Mouse (Mus musculus) adrenal gland, adult 2 months (tissue): ENCODE results near the gene Dab2ip. TPM values are rescaled to one million over a fixed set of nuclear protein-coding genes. Genes with fewer than 3 reads are reported as not detected.

Experiments used
- DNase-seq: peaks from one replicate; pipeline ENCODE4 v3.0.0; 2021
- long read RNA-seq: library from polyadenylated mRNA; stranded (forward); transcript quantifications from one replicate; pipeline ENCODE4 v2.0.0, GENCODE M21; 2021
- polyA plus RNA-seq: library from polyadenylated mRNA; depleted of rRNA; stranded (reverse); fragments of >200 nt; gene quantifications from 2 replicates; pipeline ENCODE4 v1.2.3, GENCODE M21; 2012; rRNA removed
- total RNA-seq, 2 experiments: library from RNA; stranded (reverse); gene quantifications; 2 replicates each; pipeline ENCODE4 v1.2.3; 2021

Gene Dab2ip
- total RNA-seq, result 10 to 100 TPM; 69.4 to 82.3 TPM
- polyA plus RNA-seq, result 191 and 192 TPM in 2 replicates
- long read RNA-seq, full-length matches to known transcripts, result 6 of 34 reads
- long read RNA-seq, partial matches to known transcripts, result 12 of 34 reads
- long read RNA-seq, other reads (novel, unspliced or antisense), result 16 of 34 reads

DNA sequence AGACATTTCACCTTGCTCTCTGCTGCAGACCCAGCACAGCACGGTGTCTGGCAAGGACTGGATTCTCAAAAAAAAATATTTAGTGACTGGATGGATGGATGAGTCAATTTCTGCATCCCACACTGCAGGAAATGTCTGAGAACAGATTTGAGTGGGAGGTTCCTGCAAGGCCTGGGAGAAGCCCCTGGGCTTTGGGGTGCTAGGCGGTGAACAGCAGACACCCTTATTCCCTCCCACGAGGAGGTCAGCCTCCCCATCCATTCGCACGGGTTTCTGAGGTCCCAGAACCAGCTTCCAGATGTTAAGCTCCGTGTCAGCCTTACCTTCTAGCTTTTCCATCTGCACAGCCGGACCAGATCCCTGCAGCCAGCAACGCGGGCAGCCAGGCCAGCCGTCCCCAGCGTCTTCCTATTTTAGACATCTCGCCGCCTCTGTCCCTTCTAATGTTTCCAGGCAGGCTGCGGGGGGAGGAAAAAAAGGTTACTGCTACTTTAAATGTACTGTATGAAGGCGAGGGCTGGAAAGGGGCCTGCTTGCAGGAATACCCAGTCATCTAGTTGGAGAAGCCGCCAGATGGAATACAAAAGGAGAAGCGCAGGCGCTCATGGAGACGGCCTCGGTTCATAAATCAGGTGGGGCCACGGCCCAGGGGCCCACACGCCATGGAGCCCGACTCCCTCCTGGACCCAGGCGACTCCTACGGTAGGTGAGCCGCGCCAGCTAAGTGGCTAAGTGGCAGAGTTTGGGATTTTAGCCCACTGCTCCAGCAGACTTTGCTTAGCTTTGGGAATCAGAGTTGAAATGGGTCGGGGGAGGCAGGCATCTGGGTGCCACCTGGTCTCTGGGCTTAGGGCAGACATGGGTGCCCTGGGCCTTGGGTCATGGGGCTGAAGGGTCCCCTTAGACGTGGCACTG is at the start of gene Dab2ip:
TSS of gene Dab2ip (plus strand) at position 356 of the 915 bp plus-strand sequence.
- DNase-seq, result no peak

GRCm38 (mm10) chr2:35508597-35509342 is 49.3 kb upstream of the Dab2ip start:
- peak; percentile 41 for DNase-seq

DNA sequence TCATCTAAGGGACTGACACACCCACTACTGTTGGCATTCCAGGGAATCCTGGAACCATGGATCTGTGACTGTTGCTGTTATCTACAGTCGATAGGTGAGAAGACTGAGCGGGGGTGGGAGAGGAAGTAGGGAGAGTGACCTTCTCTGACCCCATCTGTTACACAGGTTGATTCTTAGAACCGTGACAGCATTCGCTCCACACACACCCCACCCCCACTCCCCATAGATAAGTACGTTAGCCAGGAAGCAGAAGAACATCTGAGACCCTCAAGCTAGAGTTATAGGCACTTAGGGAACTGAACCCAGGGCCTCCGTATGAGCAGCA is 48.8 kb upstream of the Dab2ip start:
- DNase-seq, result no peak

DNA sequence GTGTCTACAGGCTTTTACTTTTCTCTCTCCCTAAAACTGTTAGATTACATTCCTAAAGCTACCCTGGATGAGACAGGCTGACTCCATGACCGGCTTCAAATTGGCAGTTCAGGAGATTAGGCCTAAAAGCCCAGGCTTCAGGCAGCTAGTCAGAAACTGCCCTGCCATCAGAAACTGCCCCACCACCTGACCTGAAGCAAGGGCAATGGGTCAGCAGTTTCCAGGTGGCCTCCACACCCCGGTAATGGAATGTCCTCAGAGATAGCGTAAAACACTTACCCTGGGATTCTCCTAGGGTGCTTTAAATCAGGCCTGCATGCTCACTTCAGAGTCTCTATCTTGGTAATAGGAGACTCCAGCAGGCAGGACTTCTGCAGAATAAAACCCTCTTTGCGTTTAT is 48.2 kb upstream of the Dab2ip start:
- DNase-seq, result no peak

- DNase-seq, result no peak
Measured at GRCm38 (mm10) chr2:35510920-35511319, 47.1 kb upstream of the Dab2ip start.

- DNase-seq, result no peak
Measured at GRCm38 (mm10) chr2:35512226-35512625, 45.8 kb upstream of the Dab2ip start.

GRCm38 (mm10) chr2:35514051-35514892 is 43.8 kb upstream of the Dab2ip start:
- peak; percentile 47 for DNase-seq

- DNase-seq, result no peak
Measured at GRCm38 (mm10) chr2:35526612-35527242, 31.3 kb upstream of the Dab2ip start.

DNA sequence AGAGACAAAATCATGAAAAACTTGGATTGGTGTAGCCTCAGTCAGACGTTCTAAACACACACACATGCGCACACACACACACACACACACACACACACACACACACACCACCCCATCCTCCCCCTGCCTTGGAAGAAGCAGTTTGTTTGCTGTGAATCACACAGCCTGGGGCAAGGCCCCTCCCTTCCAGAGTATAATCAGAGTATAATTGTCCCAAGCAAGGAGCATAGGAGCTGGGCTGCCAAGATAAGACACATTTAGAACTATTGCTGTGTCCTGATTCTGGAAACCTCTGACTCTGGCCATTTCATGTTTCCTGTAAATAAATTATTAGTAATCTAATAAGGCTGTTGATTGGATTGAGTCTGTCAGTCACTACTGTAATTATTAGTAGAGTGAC is 29.0 kb upstream of the Dab2ip start:
- DNase-seq, result peak; percentile 37

DNA sequence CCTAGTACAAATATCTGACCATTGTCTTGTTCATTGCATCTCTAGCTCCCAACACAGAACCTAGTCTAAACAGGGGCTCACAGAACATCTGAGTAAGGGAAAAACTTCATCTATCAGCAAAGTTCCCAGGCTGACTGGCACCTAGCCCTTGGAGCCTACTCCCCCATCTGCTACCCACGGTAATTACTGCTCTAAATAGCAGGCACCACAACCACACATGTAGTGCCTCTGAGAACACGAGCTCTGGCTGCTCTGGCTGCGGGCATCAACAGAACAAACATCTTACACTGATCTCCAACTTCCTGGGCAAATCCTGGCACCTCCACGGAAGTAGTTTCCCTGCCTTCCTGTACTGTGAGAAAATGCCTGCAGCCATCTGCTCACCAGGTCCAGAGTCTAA is 28.2 kb upstream of the Dab2ip start:
- DNase-seq, result no peak

GRCm38 (mm10) chr2:35530732-35531131 is 27.3 kb upstream of the Dab2ip start:
- DNase-seq, result no peak

DNA sequence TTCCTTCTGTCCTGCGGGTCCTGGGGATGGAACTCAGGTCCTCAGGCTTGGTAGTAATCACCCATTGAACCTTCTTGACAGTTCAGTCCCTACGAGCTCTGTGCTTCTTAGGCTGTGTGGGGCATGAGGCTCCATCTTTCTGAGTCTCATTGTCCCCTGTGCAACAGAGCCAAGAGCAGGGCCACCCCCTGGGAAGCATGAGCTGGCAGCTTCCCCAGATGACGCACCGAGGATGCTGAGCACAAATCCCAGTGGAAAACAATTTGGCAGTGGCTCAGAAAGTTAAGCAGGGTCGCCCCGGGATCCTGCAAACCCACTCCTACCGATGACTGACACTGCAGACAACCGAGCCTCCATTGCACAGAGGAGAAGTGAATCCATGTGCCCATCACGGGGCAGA is 24.4 kb upstream of the Dab2ip start:
- DNase-seq, result no peak

GRCm38 (mm10) chr2:35539276-35539972 is 18.6 kb upstream of the Dab2ip start:
- peak; percentile 80 for DNase-seq

- no peak for DNase-seq
Measured at GRCm38 (mm10) chr2:35540798-35541197, 17.3 kb upstream of the Dab2ip start.

- peak; percentile 62 for DNase-seq
Measured at GRCm38 (mm10) chr2:35544717-35545116, 13.3 kb upstream of the Dab2ip start.

DNA sequence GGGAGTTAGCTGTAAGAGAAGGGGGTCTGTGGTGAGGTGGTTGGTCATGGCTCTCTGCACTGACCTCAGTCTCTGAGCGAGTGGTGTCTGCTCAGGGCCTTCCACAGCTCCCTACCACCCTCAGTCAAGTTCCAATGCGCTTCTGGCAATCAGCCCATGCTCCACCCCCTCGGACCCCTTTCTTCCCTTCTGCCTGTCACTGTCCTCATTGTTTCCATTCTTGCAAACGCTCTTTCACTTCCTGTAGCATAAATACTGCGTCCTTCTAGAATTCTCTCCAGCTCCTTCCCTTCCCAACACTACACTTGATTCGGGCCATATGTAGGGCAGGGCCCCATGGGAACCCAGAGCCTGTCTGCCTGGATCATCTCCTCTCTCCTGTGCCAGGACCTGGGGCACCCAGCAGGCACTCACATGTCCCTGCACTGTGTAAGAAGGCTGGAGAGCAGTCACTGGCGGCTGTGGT is 12.9 kb upstream of the Dab2ip start:
- no peak for DNase-seq

- DNase-seq, result no peak
Measured at GRCm38 (mm10) chr2:35546462-35546861, 11.6 kb upstream of the Dab2ip start.

- no peak for DNase-seq
Measured at GRCm38 (mm10) chr2:35549191-35549590, 8.9 kb upstream of the Dab2ip start.

- DNase-seq, result no peak
Measured at GRCm38 (mm10) chr2:35550097-35550496, 8.0 kb upstream of the Dab2ip start.

GRCm38 (mm10) chr2:35556918-35557486 is 1.1 kb upstream of the Dab2ip start:
- no peak for DNase-seq
